Mouse (Mus musculus): ENCODE data around the gene Gm6337. TPM values are rescaled to one million over a fixed set of nuclear protein-coding genes. Genes with fewer than 3 reads are reported as not detected.

Gene Gm6337
- not detected for polyA plus RNA-seq (2015; fragmentation: Illumina TruSeq; extraction: RNeasy Lipid Tissue Mini Kit (QIAGEN cat#74804); ENCODE audit: insufficient read depth, low read depth, low replicate concordance)

DNA sequence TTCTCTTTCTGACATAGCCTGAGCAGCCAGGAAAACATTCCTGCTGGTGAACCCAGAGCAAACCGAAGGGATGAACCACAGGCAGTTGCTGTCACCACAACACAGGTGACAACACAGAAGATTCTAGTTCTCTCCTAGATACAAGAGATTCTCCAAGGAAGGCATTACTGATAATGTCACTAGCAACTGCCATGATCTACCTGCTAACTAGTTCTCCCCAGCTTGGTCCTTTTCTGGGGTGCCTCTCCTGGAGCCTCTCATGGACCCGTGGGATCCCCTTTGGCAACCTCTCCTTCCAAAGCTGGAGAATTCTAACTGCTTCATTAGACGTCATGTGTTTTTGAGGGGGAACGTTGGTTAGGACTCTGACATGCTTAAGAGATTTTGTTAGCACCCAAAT is at the start of gene Gm6337:
Gm6337 (minus strand) TSS at position 101 of the 400 bp plus-strand sequence.

GRCm38 (mm10) chr14:6093842-6094241 is 35.8 kb upstream of the Gm6337 start, which contains the start of gene Gm8206:
Gm8206 (minus strand) TSS chr14:6093942.

Other genes starting within 250 kb of the Gm6337 start
- gene Gm3424, start 227.9 kb downstream of the Gm6337 start, polyA plus RNA-seq (2015; fragmentation: Illumina TruSeq; extraction: RNeasy Lipid Tissue Mini Kit (QIAGEN cat#74804); ENCODE audit: insufficient read depth, low read depth, low replicate concordance) = not detected
- gene Gm8237, start 177.9 kb downstream of the Gm6337 start, polyA plus RNA-seq (2015; fragmentation: Illumina TruSeq; extraction: RNeasy Lipid Tissue Mini Kit (QIAGEN cat#74804); ENCODE audit: insufficient read depth, low read depth, low replicate concordance) = not detected
- gene Gm3248, start 96.5 kb downstream of the Gm6337 start, polyA plus RNA-seq (2015; fragmentation: Illumina TruSeq; extraction: RNeasy Lipid Tissue Mini Kit (QIAGEN cat#74804); ENCODE audit: insufficient read depth, low read depth, low replicate concordance) = not detected
- gene Gm3453, start 79.1 kb downstream of the Gm6337 start, polyA plus RNA-seq (2015; fragmentation: Illumina TruSeq; extraction: RNeasy Lipid Tissue Mini Kit (QIAGEN cat#74804); ENCODE audit: insufficient read depth, low read depth, low replicate concordance) = not detected
- gene Gm8206, start 35.7 kb upstream of the Gm6337 start, polyA plus RNA-seq (2015; fragmentation: Illumina TruSeq; extraction: RNeasy Lipid Tissue Mini Kit (QIAGEN cat#74804); ENCODE audit: insufficient read depth, low read depth, low replicate concordance) = not detected
- 0.54 TPM for gene Gm3468, start 50.4 kb upstream of the Gm6337 start, polyA plus RNA-seq (2015; fragmentation: Illumina TruSeq; extraction: RNeasy Lipid Tissue Mini Kit (QIAGEN cat#74804); ENCODE audit: insufficient read depth, low read depth, low replicate concordance)
- gene Gm3476, start 67.5 kb upstream of the Gm6337 start, polyA plus RNA-seq (2015; fragmentation: Illumina TruSeq; extraction: RNeasy Lipid Tissue Mini Kit (QIAGEN cat#74804); ENCODE audit: insufficient read depth, low read depth, low replicate concordance) = not detected
- gene Gm21560, start 161.0 kb upstream of the Gm6337 start, polyA plus RNA-seq (2015; fragmentation: Illumina TruSeq; extraction: RNeasy Lipid Tissue Mini Kit (QIAGEN cat#74804); ENCODE audit: insufficient read depth, low read depth, low replicate concordance) = not detected
- gene Gm3411, start 229.0 kb upstream of the Gm6337 start, polyA plus RNA-seq (2015; fragmentation: Illumina TruSeq; extraction: RNeasy Lipid Tissue Mini Kit (QIAGEN cat#74804); ENCODE audit: insufficient read depth, low read depth, low replicate concordance) = not detected
- gene Gm21103, start 246.6 kb upstream of the Gm6337 start, polyA plus RNA-seq (2015; fragmentation: Illumina TruSeq; extraction: RNeasy Lipid Tissue Mini Kit (QIAGEN cat#74804); ENCODE audit: insufficient read depth, low read depth, low replicate concordance) = not detected

Data from pancreas, adult 10 weeks (tissue).